Mouse (Mus musculus) embryo, embryonic 11.5 days (tissue): ENCODE measurements around the gene Spen.

Experiments
- DNase-seq: peaks from one replicate; pipeline ENCODE4 v3.0.0-alpha.2; 2012; ENCODE audit warnings: low read depth, low spot score

The Spen gene

GRCm38 (mm10) chr4:141451251-141451650, 87.1 kb downstream of the Spen start:
- no peak for DNase-seq

- no peak for DNase-seq
Observed at GRCm38 (mm10) chr4:141446211-141446610, 92.2 kb downstream of the Spen start.

GRCm38 (mm10) chr4:141445328-141445720, 93.1 kb downstream of the Spen start:
- DNase-seq = no peak

GRCm38 (mm10) chr4:141444451-141445327, 93.7 kb downstream of the Spen start, which contains the start of gene Zbtb17:
Gene Zbtb17 (plus strand): TSS chr4:141444654.
- peak; percentile 83 for DNase-seq

GRCm38 (mm10) chr4:141443641-141444429, 94.6 kb downstream of the Spen start:
- DNase-seq = no peak

- no peak for DNase-seq
Observed at GRCm38 (mm10) chr4:141440877-141441276, 97.5 kb downstream of the Spen start.

GRCm38 (mm10) chr4:141439083-141439803, 99.2 kb downstream of the Spen start:
- no peak for DNase-seq

- no peak for DNase-seq
Observed at GRCm38 (mm10) chr4:141435974-141436373, 102.4 kb downstream of the Spen start, which contains the start of gene Srarp. Gene Srarp (minus strand): TSS chr4:141436105.

GRCm38 (mm10) chr4:141433191-141433590, 105.2 kb downstream of the Spen start:
- DNase-seq = no peak

GRCm38 (mm10) chr4:141432666-141433065, 105.7 kb downstream of the Spen start:
- DNase-seq = no peak

- DNase-seq = peak; percentile 40
Observed at GRCm38 (mm10) chr4:141430997-141431396, 107.4 kb downstream of the Spen start.

GRCm38 (mm10) chr4:141429847-141430246, 108.5 kb downstream of the Spen start:
- no peak for DNase-seq

- DNase-seq = no peak
Observed at GRCm38 (mm10) chr4:141429381-141429780, 109.0 kb downstream of the Spen start.

GRCm38 (mm10) chr4:141427921-141428320, 110.5 kb downstream of the Spen start:
- no peak for DNase-seq

GRCm38 (mm10) chr4:141426796-141427745, 111.3 kb downstream of the Spen start:
- no peak for DNase-seq

GRCm38 (mm10) chr4:141425484-141426479, 112.6 kb downstream of the Spen start:
- no peak for DNase-seq

- no peak for DNase-seq
Observed at GRCm38 (mm10) chr4:141423691-141424431, 114.5 kb downstream of the Spen start.

GRCm38 (mm10) chr4:141423288-141423687, 115.1 kb downstream of the Spen start:
- no peak for DNase-seq

GRCm38 (mm10) chr4:141422841-141423240, 115.6 kb downstream of the Spen start:
- DNase-seq = no peak
